Mouse (Mus musculus): ENCODE data around the gene Tars2. TPM values are rescaled to one million over a fixed set of nuclear protein-coding genes. Genes with fewer than 3 reads are reported as not detected.

Gene Tars2
- polyA plus RNA-seq, 1 experiment = 34.3 TPM

DNA sequence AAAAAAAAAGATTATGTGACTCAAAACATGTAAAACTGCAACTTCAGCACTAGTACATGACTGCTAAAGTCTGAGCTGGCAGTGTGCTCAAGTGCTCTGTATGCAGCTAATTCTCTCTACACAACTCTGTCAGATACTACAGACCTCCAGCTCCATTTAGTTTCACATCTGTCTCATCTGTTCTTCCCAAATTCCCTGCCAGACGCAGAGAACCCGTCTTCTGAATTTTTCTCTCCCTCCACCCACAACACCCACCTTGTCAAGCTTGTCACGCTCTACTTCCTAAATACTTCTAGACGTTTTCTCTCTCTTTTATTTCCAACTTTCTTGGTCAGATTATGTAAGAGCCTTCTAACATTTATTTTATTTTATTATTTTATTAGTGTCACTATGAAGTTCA lies 38.8 kb upstream of the Tars2 start:
- H3K79me2 ChIP-seq (ENCODE audit: control insufficient read depth, insufficient read depth) = peaks cover 95% of the 10 kb centered on the region
- TF ChIP-seq POLR2AphosphoS2 (IDR thresholded peaks at IDR 0.05; ENCODE audit: insufficient read length, low read depth) = no peak
- TF ChIP-seq SRF (IDR thresholded peaks at IDR 0.05; ENCODE audit: control insufficient read depth, insufficient read length, low read depth) = no peak
- no peak for TF ChIP-seq TCF12 (IDR thresholded peaks at IDR 0.05; ENCODE audit: insufficient read depth, poor library complexity, severe bottlenecking)
- no peak for TF ChIP-seq CEBPB (IDR thresholded peaks at IDR 0.05; ENCODE audit: insufficient read depth, poor library complexity, severe bottlenecking)
- no peak for TF ChIP-seq POLR2A (IDR thresholded peaks at IDR 0.05; ENCODE audit: insufficient read length, low read depth)
- TF ChIP-seq E2F4 (IDR thresholded peaks at IDR 0.05; ENCODE audit: insufficient read depth) = no peak
- no peak for TF ChIP-seq MYOG (IDR thresholded peaks at IDR 0.05; ENCODE audit: control insufficient read depth in 1 of 3, insufficient read depth in 1 of 3, insufficient read length in 2 of 3, low read depth in 2 of 3)
- TF ChIP-seq MYOD1 (IDR thresholded peaks at IDR 0.05; ENCODE audit: control insufficient read depth in 1 of 3, insufficient read length in 2 of 3, low read depth in 2 of 3) = no peak

GRCm38 (mm10) chr3:95794299-95794698 lies 34.3 kb upstream of the Tars2 start:
- Histone ChIP-seq H3K36me3 (ENCODE audit: control insufficient read depth, insufficient read depth) (no peaks in the 10 kb centered on the region), H3K27me3 (ENCODE audit: control insufficient read depth, insufficient read depth, insufficient read length) (no peaks in the 10 kb centered on the region), H3K4me2 (ENCODE audit: low read depth) (no peak overlapping the region), H3ac (ENCODE audit: control insufficient read depth, insufficient read length) (no peak overlapping the region), H3K79me2 (ENCODE audit: control insufficient read depth, insufficient read depth) (peaks cover 95% of the 10 kb centered on the region), H3K4me3 (no peak overlapping the region)
- TF ChIP-seq TCF12 (IDR thresholded peaks at IDR 0.05; ENCODE audit: insufficient read depth, poor library complexity, severe bottlenecking) = no peak
- TF ChIP-seq MYOD1 (IDR thresholded peaks at IDR 0.05; ENCODE audit: control insufficient read depth in 1 of 3, insufficient read length in 2 of 3, low read depth in 2 of 3) = no peak
- no peak for TF ChIP-seq POLR2AphosphoS2 (IDR thresholded peaks at IDR 0.05; ENCODE audit: insufficient read length, low read depth)
- no peak for TF ChIP-seq CEBPB (IDR thresholded peaks at IDR 0.05; ENCODE audit: insufficient read depth, poor library complexity, severe bottlenecking)
- no peak for TF ChIP-seq POLR2A (IDR thresholded peaks at IDR 0.05; ENCODE audit: insufficient read length, low read depth)
- no peak for TF ChIP-seq E2F4 (IDR thresholded peaks at IDR 0.05; ENCODE audit: insufficient read depth)
- no peak for TF ChIP-seq MAX (IDR thresholded peaks at IDR 0.05; ENCODE audit: low read depth)
- TF ChIP-seq TCF3 (IDR thresholded peaks at IDR 0.05; ENCODE audit: insufficient read length, low read depth) = no peak

More for the DNA sequence above, 38.8 kb upstream of the Tars2 start:
- no peaks in the 10 kb centered on the region for H3K36me3 ChIP-seq (ENCODE audit: control insufficient read depth, insufficient read depth)
- no peak overlapping the region for H3K4me3 ChIP-seq
- no peaks in the 10 kb centered on the region for H3K27me3 ChIP-seq (ENCODE audit: control insufficient read depth, insufficient read depth, insufficient read length)
- H3K4me2 ChIP-seq (ENCODE audit: low read depth) = no peak overlapping the region
- H3ac ChIP-seq (ENCODE audit: control insufficient read depth, insufficient read length) = no peak overlapping the region

DNA sequence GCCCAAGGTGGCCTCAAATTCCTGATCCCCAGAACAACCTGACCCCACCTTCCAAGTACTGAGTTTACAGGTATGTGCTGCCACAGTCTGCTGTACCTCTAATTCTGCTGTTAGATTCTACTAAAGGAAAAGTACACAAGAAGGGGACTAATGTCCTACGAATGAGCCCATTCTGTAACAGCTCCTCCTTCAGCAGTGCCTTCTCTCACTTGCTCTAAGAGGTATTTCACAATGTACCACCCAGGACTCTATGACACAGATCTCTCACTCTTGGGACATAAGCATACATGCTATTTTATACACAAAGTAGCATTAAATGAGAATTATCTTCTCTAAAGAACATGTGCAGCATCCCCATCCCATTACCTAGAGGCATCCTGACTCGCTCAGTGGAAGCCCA lies 33.7 kb upstream of the Tars2 start:
- Histone ChIP-seq H3K4me3 (no peak overlapping the region), H3K36me3 (ENCODE audit: control insufficient read depth, insufficient read depth) (no peaks in the 10 kb centered on the region), H3K27me3 (ENCODE audit: control insufficient read depth, insufficient read depth, insufficient read length) (no peaks in the 10 kb centered on the region), H3K4me2 (ENCODE audit: low read depth) (no peak overlapping the region), H3K79me2 (ENCODE audit: control insufficient read depth, insufficient read depth) (peaks cover 95% of the 10 kb centered on the region), H3ac (ENCODE audit: control insufficient read depth, insufficient read length) (no peak overlapping the region)
- TF ChIP-seq TCF12 (IDR thresholded peaks at IDR 0.05; ENCODE audit: insufficient read depth, poor library complexity, severe bottlenecking) (no peak), USF1 (IDR thresholded peaks at IDR 0.05; ENCODE audit: low read depth) (no peak), SRF (IDR thresholded peaks at IDR 0.05; ENCODE audit: control insufficient read depth, insufficient read length, low read depth) (no peak)

- Histone ChIP-seq H3K27me3 (ENCODE audit: control insufficient read depth, insufficient read depth, insufficient read length) (no peaks in the 10 kb centered on the region), H3ac (ENCODE audit: control insufficient read depth, insufficient read length) (no peak overlapping the region), H3K79me2 (ENCODE audit: control insufficient read depth, insufficient read depth) (peaks cover 22% of the 10 kb centered on the region), H3K4me2 (ENCODE audit: low read depth) (no peak overlapping the region), H3K36me3 (ENCODE audit: control insufficient read depth, insufficient read depth) (peaks cover 42% of the 10 kb centered on the region), H3K4me3 (no peak overlapping the region)
- TF ChIP-seq SRF (IDR thresholded peaks at IDR 0.05; ENCODE audit: control insufficient read depth, insufficient read length, low read depth) (no peak), TCF12 (IDR thresholded peaks at IDR 0.05; ENCODE audit: insufficient read depth, poor library complexity, severe bottlenecking) (no peak), POLR2AphosphoS2 (IDR thresholded peaks at IDR 0.05; ENCODE audit: insufficient read length, low read depth) (no peak), POLR2A (IDR thresholded peaks at IDR 0.05; ENCODE audit: insufficient read length, low read depth) (no peak), CEBPB (IDR thresholded peaks at IDR 0.05; ENCODE audit: insufficient read depth, poor library complexity, severe bottlenecking) (no peak), E2F4 (IDR thresholded peaks at IDR 0.05; ENCODE audit: insufficient read depth) (no peak), MYOG (IDR thresholded peaks at IDR 0.05; ENCODE audit: control insufficient read depth in 1 of 3, insufficient read depth in 1 of 3, insufficient read length in 2 of 3, low read depth in 2 of 3) (no peak), REST (IDR thresholded peaks at IDR 0.05; ENCODE audit: insufficient read depth, insufficient read length) (no peak), MAX (IDR thresholded peaks at IDR 0.05; ENCODE audit: low read depth) (no peak), TCF3 (IDR thresholded peaks at IDR 0.05; ENCODE audit: insufficient read length, low read depth) (no peak), USF1 (IDR thresholded peaks at IDR 0.05; ENCODE audit: low read depth) (no peak), MYOD1 (IDR thresholded peaks at IDR 0.05; ENCODE audit: control insufficient read depth in 1 of 3, insufficient read length in 2 of 3, low read depth in 2 of 3) (no peak)
Observed at GRCm38 (mm10) chr3:95785501-95785900, 25.5 kb upstream of the Tars2 start.

DNA sequence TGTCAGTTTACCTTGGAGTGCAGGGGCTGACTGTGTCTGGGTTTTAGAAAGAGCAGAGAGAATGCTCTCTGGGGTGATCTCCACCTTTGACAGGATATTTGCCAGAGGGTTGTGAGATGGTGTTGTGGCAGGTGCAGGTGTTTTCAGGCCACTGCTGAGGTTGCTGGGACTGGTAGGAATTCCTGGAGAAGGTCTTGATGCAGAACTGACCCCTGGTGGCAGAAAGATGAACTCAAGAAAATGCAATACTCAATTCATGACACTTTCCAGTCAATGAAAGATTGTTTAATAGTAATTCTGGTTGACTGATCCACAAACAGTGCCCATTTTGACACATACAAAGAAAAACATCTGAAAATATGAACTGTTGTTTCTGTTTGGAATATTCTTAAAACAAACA lies 12.0 kb upstream of the Tars2 start:
- no peak overlapping the region for H3ac ChIP-seq (ENCODE audit: control insufficient read depth, insufficient read length)
- no peaks in the 10 kb centered on the region for H3K79me2 ChIP-seq (ENCODE audit: control insufficient read depth, insufficient read depth)
- TF ChIP-seq REST (IDR thresholded peaks at IDR 0.05; ENCODE audit: insufficient read depth, insufficient read length) (no peak), MAX (IDR thresholded peaks at IDR 0.05; ENCODE audit: low read depth) (no peak), USF1 (IDR thresholded peaks at IDR 0.05; ENCODE audit: low read depth) (no peak), POLR2AphosphoS2 (IDR thresholded peaks at IDR 0.05; ENCODE audit: insufficient read length, low read depth) (no peak), TCF3 (IDR thresholded peaks at IDR 0.05; ENCODE audit: insufficient read length, low read depth) (no peak), POLR2A (IDR thresholded peaks at IDR 0.05; ENCODE audit: insufficient read length, low read depth) (no peak), MYOG (IDR thresholded peaks at IDR 0.05; ENCODE audit: control insufficient read depth in 1 of 3, insufficient read depth in 1 of 3, insufficient read length in 2 of 3, low read depth in 2 of 3) (no peak), TCF12 (IDR thresholded peaks at IDR 0.05; ENCODE audit: insufficient read depth, poor library complexity, severe bottlenecking) (no peak), CEBPB (IDR thresholded peaks at IDR 0.05; ENCODE audit: insufficient read depth, poor library complexity, severe bottlenecking) (no peak)
- H3K4me2 ChIP-seq (ENCODE audit: low read depth) = no peak overlapping the region
- H3K4me3 ChIP-seq = no peak overlapping the region
- peaks cover 41% of the 10 kb centered on the region for H3K36me3 ChIP-seq (ENCODE audit: control insufficient read depth, insufficient read depth)
- no peaks in the 10 kb centered on the region for H3K27me3 ChIP-seq (ENCODE audit: control insufficient read depth, insufficient read depth, insufficient read length)
